Mouse (Mus musculus): ENCODE data around the gene Rnh1.

DNA sequence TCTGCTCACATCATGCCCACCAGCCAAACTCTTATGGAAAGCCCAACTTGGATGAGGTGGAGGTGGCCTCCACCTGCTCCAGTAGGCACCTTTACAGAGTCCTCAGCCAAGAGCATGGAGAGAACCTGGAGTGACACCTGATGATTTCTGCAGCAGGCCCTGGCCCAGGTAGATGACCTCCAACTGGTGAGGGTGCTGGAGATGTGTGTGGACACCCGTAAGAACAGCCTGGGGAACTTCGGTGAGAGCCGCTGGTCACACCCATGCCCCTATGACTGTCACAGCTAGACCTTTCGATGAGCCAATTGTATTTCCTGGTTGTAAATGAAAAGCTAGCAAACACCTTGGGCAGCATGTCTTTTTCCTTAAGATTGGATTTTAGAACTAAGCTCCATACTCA is 25.5 kb upstream of the Rnh1 start:
- TF ChIP-seq CTCF (IDR thresholded peaks at IDR 0.05; ENCODE audit: low read depth, low read length) (no peak), GATA2 (IDR thresholded peaks at IDR 0.05; ENCODE audit: borderline replicate concordance, low read depth, low read length) (no peak), GATA1 (IDR thresholded peaks at IDR 0.05; ENCODE audit: borderline replicate concordance, low read length) (no peak), TAL1 (conservative IDR thresholded peaks at IDR 0.05; ENCODE audit: low read depth, low read length) (no peak), POLR2AphosphoS5 (IDR thresholded peaks at IDR 0.05; ENCODE audit: insufficient replicate concordance, low read depth, low read length) (no peak)
